Mouse (Mus musculus): ENCODE measurements at regions not wholly inside any gene's neighbourhood (a gene's known extent, or its start where the extent isn't known, plus 50 kb on each side); places are given as distances from the start of the nearest gene placed in this dataset.

GRCm38 (mm10) chr6:139391307-139391706, 110.5 kb downstream of the Rergl start:
- no peak overlapping the region for H3K27ac ChIP-seq (ENCODE audit: low read length)
- no peaks in the 10 kb centered on the region for H3K9me3 ChIP-seq (ENCODE audit: low read length)
- no peak overlapping the region for H3K4me2 ChIP-seq (replicated peaks; ENCODE audit: low read depth, low read length)
- no peaks in the 10 kb centered on the region for H3K36me3 ChIP-seq (ENCODE audit: insufficient read depth, low read length)
- WGBS = 3% methylated on average over 13 of the region's 13 CpGs
- no peak overlapping the region for H3K9ac ChIP-seq (replicated peaks; ENCODE audit: low read depth)
- H3K4me3 ChIP-seq (ENCODE audit: low read depth, low read length) = no peak overlapping the region
- H3K4me1 ChIP-seq (ENCODE audit: insufficient read depth, low read depth, low read length) = no peaks in the 10 kb centered on the region
- ATAC-seq (no peak), DNase-seq (ENCODE audit: low spot score) (peak; percentile 13)
- TF ChIP-seq CTCF (IDR thresholded peaks at IDR 0.05) (peak; percentile 61), EP300 (IDR thresholded peaks at IDR 0.05) (no peak)
- H3K27me3 ChIP-seq (replicated peaks; ENCODE audit: insufficient read depth, low read length) = no peaks in the 10 kb centered on the region

DNA sequence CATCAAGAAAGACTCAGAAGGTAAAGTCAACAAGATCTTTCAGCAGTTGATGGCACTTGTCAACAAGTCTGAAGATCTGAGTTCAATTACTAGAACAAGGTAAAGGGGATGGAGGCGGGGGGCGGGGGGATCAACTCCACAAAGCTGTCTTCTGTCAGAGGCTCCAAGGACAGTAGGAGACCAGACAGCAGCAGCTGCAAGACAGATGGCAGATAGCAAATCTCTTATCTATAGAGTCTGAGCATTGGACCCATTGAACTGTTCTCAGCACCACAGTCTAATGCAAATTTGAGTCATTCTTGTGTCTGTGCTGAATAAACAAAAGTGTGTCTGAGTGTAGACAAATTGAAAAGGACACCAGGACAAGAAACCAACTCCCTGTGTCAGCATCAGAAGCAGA, 150.8 kb downstream of the Rergl start:
- TF ChIP-seq EP300 (IDR thresholded peaks at IDR 0.05) (no peak), CTCF (IDR thresholded peaks at IDR 0.05) (no peak)
- Histone ChIP-seq H3K4me1 (ENCODE audit: insufficient read depth, low read depth, low read length) (no peaks in the 10 kb centered on the region), H3K4me3 (ENCODE audit: low read depth, low read length) (no peak overlapping the region), H3K27ac (ENCODE audit: low read length) (no peak overlapping the region), H3K9me3 (ENCODE audit: low read length) (no peaks in the 10 kb centered on the region), H3K4me2 (replicated peaks; ENCODE audit: low read depth, low read length) (no peak overlapping the region), H3K36me3 (ENCODE audit: insufficient read depth, low read length) (no peaks in the 10 kb centered on the region), H3K9ac (replicated peaks; ENCODE audit: low read depth) (no peak overlapping the region), H3K27me3 (replicated peaks; ENCODE audit: insufficient read depth, low read length) (no peaks in the 10 kb centered on the region)
- no peak for DNase-seq (ENCODE audit: low spot score)
- ATAC-seq = no peak
- 76% methylated on average over 2 of the region's 2 CpGs for WGBS

DNA sequence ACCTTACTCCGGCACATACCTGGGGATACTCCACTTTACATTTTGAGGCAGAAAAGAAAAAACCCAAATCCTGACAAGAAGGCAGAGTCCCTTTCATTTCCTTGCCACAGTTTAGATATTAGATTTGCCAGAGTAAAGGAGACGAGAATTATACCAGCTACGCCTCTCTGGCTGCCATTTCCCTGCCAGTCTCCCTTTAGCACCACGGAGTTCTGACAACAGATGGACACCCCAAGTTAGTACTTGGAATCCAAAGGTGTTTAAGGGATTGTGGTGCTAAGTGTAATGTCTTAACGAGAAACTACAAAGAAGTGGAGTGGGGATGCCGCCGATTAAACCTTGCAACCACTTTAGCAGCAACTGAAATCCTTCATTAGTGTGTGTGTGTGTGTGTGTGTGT, 176.6 kb downstream of the Rergl start:
- ATAC-seq = no peak

GRCm38 (mm10) chr6:139307651-139308050, 194.1 kb downstream of the Rergl start:
- H3K4me2 ChIP-seq (replicated peaks; ENCODE audit: low read depth, low read length) = no peak overlapping the region
- H3K27ac ChIP-seq (ENCODE audit: low read length) = no peak overlapping the region
- no peaks in the 10 kb centered on the region for H3K9me3 ChIP-seq (ENCODE audit: low read length)
- no peak for TF ChIP-seq EP300 (IDR thresholded peaks at IDR 0.05)
- no peak for TF ChIP-seq CTCF (IDR thresholded peaks at IDR 0.05)
- no peaks in the 10 kb centered on the region for H3K27me3 ChIP-seq (replicated peaks; ENCODE audit: insufficient read depth, low read length)
- no peak for DNase-seq (ENCODE audit: low spot score)
- no peak overlapping the region for H3K4me3 ChIP-seq (ENCODE audit: low read depth, low read length)
- 52% methylated on average over 5 of the region's 5 CpGs for WGBS
- no peaks in the 10 kb centered on the region for H3K36me3 ChIP-seq (ENCODE audit: insufficient read depth, low read length)
- H3K4me1 ChIP-seq (ENCODE audit: insufficient read depth, low read depth, low read length) = no peaks in the 10 kb centered on the region
- no peak overlapping the region for H3K9ac ChIP-seq (replicated peaks; ENCODE audit: low read depth)
- ATAC-seq = no peak

More for the DNA sequence above, 176.6 kb downstream of the Rergl start:
- Histone ChIP-seq H3K9me3 (ENCODE audit: low read length) (no peaks in the 10 kb centered on the region), H3K9ac (replicated peaks; ENCODE audit: low read depth) (no peak overlapping the region), H3K27me3 (replicated peaks; ENCODE audit: insufficient read depth, low read length) (no peaks in the 10 kb centered on the region), H3K4me3 (ENCODE audit: low read depth, low read length) (no peak overlapping the region), H3K4me2 (replicated peaks; ENCODE audit: low read depth, low read length) (no peak overlapping the region), H3K4me1 (ENCODE audit: insufficient read depth, low read depth, low read length) (no peaks in the 10 kb centered on the region), H3K27ac (ENCODE audit: low read length) (no peak overlapping the region), H3K36me3 (ENCODE audit: insufficient read depth, low read length) (no peaks in the 10 kb centered on the region)
- DNase-seq (ENCODE audit: low spot score) = no peak
- WGBS = 88% methylated on average over 7 of the region's 7 CpGs
- TF ChIP-seq EP300 (IDR thresholded peaks at IDR 0.05) = no peak
- no peak for TF ChIP-seq CTCF (IDR thresholded peaks at IDR 0.05)

GRCm38 (mm10) chr6:139304306-139304705, 197.5 kb downstream of the Rergl start:
- H3K4me2 ChIP-seq (replicated peaks; ENCODE audit: low read depth, low read length) = no peak overlapping the region
- ATAC-seq (no peak), DNase-seq (ENCODE audit: low spot score) (no peak)
- no peaks in the 10 kb centered on the region for H3K4me1 ChIP-seq (ENCODE audit: insufficient read depth, low read depth, low read length)
- no peak overlapping the region for H3K9ac ChIP-seq (replicated peaks; ENCODE audit: low read depth)
- no peak overlapping the region for H3K4me3 ChIP-seq (ENCODE audit: low read depth, low read length)
- WGBS = 73% methylated on average over 2 of the region's 2 CpGs
- H3K27me3 ChIP-seq (replicated peaks; ENCODE audit: insufficient read depth, low read length) = no peaks in the 10 kb centered on the region
- H3K36me3 ChIP-seq (ENCODE audit: insufficient read depth, low read length) = no peaks in the 10 kb centered on the region
- no peak overlapping the region for H3K27ac ChIP-seq (ENCODE audit: low read length)
- H3K9me3 ChIP-seq (ENCODE audit: low read length) = no peaks in the 10 kb centered on the region
- TF ChIP-seq CTCF (IDR thresholded peaks at IDR 0.05) (no peak), EP300 (IDR thresholded peaks at IDR 0.05) (no peak)

- no peaks in the 10 kb centered on the region for H3K4me1 ChIP-seq (ENCODE audit: insufficient read depth, low read depth, low read length)
- TF ChIP-seq EP300 (IDR thresholded peaks at IDR 0.05) = no peak
- TF ChIP-seq CTCF (IDR thresholded peaks at IDR 0.05) = no peak
- no peak for ATAC-seq
- no peak overlapping the region for H3K4me3 ChIP-seq (ENCODE audit: low read depth, low read length)
- no peaks in the 10 kb centered on the region for H3K9me3 ChIP-seq (ENCODE audit: low read length)
- no peak overlapping the region for H3K9ac ChIP-seq (replicated peaks; ENCODE audit: low read depth)
- DNase-seq (ENCODE audit: low spot score) = no peak
- no peak overlapping the region for H3K27ac ChIP-seq (ENCODE audit: low read length)
- H3K27me3 ChIP-seq (replicated peaks; ENCODE audit: insufficient read depth, low read length) = no peaks in the 10 kb centered on the region
- H3K36me3 ChIP-seq (ENCODE audit: insufficient read depth, low read length) = no peaks in the 10 kb centered on the region
- 41% methylated on average over 2 of the region's 2 CpGs for WGBS
- no peak overlapping the region for H3K4me2 ChIP-seq (replicated peaks; ENCODE audit: low read depth, low read length)
Observed at GRCm38 (mm10) chr6:139295701-139296100, 206.1 kb downstream of the Rergl start.

- no peak overlapping the region for H3K4me2 ChIP-seq (replicated peaks; ENCODE audit: low read depth, low read length)
- no peak overlapping the region for H3K9ac ChIP-seq (replicated peaks; ENCODE audit: low read depth)
- no peak overlapping the region for H3K4me3 ChIP-seq (ENCODE audit: low read depth, low read length)
- no peak for DNase-seq (ENCODE audit: low spot score)
- H3K27me3 ChIP-seq (replicated peaks; ENCODE audit: insufficient read depth, low read length) = no peaks in the 10 kb centered on the region
- no peaks in the 10 kb centered on the region for H3K4me1 ChIP-seq (ENCODE audit: insufficient read depth, low read depth, low read length)
- H3K27ac ChIP-seq (ENCODE audit: low read length) = no peak overlapping the region
- 85% methylated on average over 4 of the region's 4 CpGs for WGBS
- TF ChIP-seq EP300 (IDR thresholded peaks at IDR 0.05) (no peak), CTCF (IDR thresholded peaks at IDR 0.05) (no peak)
- no peaks in the 10 kb centered on the region for H3K9me3 ChIP-seq (ENCODE audit: low read length)
- H3K36me3 ChIP-seq (ENCODE audit: insufficient read depth, low read length) = no peaks in the 10 kb centered on the region
- ATAC-seq = no peak
Observed at GRCm38 (mm10) chr6:139279093-139279492, 222.7 kb downstream of the Rergl start.

Measured in lung, postnatal 0 days (tissue).